Mouse (Mus musculus): ENCODE results near the gene Ptprn2. TPM values are rescaled to one million over a fixed set of nuclear protein-coding genes. Genes with fewer than 3 reads are reported as not detected.
"Not testable (repeated sequence)": the region's sequence is repeated elsewhere in the genome, so short reads cannot be mapped to it uniquely, and the experiment has no call there.

Gene Ptprn2
- total RNA-seq, 2 experiments from 2014 or later = not detected

DNA sequence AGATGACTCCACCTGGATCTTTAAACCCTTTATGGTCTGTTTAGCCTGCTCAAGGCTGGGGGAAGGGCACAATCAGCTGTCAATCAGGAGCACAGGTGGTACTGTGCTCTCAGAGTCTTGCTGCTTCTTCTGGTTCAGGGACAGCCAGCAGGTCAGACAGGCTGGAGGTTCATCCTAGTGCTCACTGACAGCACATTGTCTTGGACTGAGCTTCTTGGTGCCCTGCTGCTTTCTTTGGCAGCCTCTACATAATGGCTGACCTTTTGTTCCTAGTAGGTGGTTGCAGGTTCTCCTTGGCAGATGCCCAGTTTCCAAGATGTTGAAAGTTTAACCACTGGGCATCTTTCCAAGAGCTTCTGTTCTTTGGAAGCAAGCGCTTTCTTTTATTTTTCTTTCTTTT is 55.1 kb downstream of the Ptprn2 start:
- intact Hi-C loops (cut with DNase I) = no loop called here
- no peak for DNase-seq
- no peak overlapping the region for H3K4me3 ChIP-seq
- H3K27ac ChIP-seq = no peak overlapping the region
- TF ChIP-seq CTCF (IDR thresholded peaks at IDR 0.05) = no peak

- intact Hi-C loops (cut with DNase I) = no loop called here
- no peak for TF ChIP-seq CTCF (IDR thresholded peaks at IDR 0.05)
- no peak for DNase-seq
- Histone ChIP-seq H3K4me3 (no peak overlapping the region), H3K27ac (no peak overlapping the region)
These were observed 64.5 kb downstream of the Ptprn2 start for GRCm38 (mm10) chr12:116550031-116550430.

- H3K4me3 ChIP-seq = no peak overlapping the region
- H3K27ac ChIP-seq = no peak overlapping the region
- no peak for TF ChIP-seq CTCF (IDR thresholded peaks at IDR 0.05)
- DNase-seq = no peak
- intact Hi-C loops (cut with DNase I) = no loop called here
These were observed 66.0 kb downstream of the Ptprn2 start for GRCm38 (mm10) chr12:116551516-116551915.

DNA sequence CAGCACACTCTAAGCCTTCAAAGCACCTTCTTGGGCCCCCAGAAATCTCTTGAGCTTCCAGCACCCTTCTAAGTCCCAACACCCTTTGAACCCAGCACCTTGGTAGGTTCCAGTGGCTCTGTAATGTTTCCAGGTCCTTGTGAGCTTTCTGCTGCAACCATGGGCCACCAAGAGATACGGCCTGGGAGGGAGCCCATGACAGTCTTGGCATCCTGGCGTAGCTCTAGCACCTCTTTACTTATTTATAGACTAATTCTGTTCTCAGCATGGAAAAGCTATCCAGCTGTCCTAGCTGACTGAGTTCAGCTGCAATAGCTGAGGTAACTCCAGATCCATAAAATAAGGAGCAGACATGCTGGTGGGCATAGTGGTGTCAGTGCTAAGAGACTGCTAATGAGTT is 66.8 kb downstream of the Ptprn2 start:
- intact Hi-C loops (cut with DNase I) = no loop called here
- DNase-seq = no peak
- H3K27ac ChIP-seq = no peak overlapping the region
- no peak for TF ChIP-seq CTCF (IDR thresholded peaks at IDR 0.05)
- H3K4me3 ChIP-seq = no peak overlapping the region

DNA sequence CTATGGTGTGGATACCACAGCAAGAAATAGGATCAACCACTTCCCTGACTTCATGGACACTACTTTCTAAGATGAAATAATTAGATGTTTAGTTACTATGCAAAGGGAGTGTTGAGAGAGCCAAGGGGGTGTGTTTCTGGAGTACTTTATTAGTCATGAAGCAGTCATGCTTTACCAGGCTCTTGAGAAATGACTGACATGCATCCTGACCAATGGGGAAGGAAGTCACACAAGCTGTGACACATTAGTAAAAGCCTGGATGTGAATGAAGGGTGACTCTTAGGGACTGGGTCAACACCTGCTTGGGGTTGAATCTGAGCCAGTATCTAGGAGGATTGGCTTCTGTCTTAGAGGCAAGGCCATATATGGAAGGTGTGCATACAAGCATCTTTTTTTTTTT is 67.8 kb downstream of the Ptprn2 start:
- Histone ChIP-seq H3K27ac (no peak overlapping the region), H3K4me3 (no peak overlapping the region)
- no peak for DNase-seq
- intact Hi-C loops (cut with DNase I) = no loop called here
- TF ChIP-seq CTCF (IDR thresholded peaks at IDR 0.05) = no peak

- intact Hi-C loops (cut with DNase I) = no loop called here
- Histone ChIP-seq H3K4me3 (no peak overlapping the region), H3K27ac (no peak overlapping the region)
- DNase-seq = no peak
- no peak for TF ChIP-seq CTCF (IDR thresholded peaks at IDR 0.05)
These were observed 70.4 kb downstream of the Ptprn2 start for GRCm38 (mm10) chr12:116555964-116556363.

- DNase-seq = no peak
- Histone ChIP-seq H3K4me3 (no peak overlapping the region), H3K27ac (no peak overlapping the region)
- intact Hi-C loops (cut with DNase I) = no loop called here
- TF ChIP-seq CTCF (IDR thresholded peaks at IDR 0.05) = no peak
These were observed 78.9 kb downstream of the Ptprn2 start for GRCm38 (mm10) chr12:116564441-116564840.

DNA sequence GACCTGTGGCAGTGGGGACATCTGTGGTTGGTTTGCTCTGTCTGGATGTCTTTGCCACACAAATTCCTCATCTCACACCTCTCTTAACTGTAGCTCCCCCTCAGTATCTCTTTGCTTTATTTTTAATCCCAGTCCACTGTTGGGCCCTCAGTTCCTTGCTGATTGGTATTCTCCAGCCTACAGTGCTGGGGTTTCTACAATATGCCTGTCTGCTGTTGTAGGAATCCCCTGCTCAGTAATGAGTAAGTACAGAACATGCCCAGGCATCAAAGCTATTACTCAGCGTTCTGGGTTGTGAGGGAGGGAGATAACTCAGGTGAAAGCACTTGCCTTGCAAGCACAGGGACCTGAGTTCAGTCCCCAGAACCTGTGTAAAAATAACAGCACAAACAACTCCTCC is 81.2 kb downstream of the Ptprn2 start:
- Histone ChIP-seq H3K27ac (no peak overlapping the region), H3K4me3 (no peak overlapping the region)
- no peak for DNase-seq
- no peak for TF ChIP-seq CTCF (IDR thresholded peaks at IDR 0.05)
- intact Hi-C loops (cut with DNase I) = no loop called here

- Histone ChIP-seq H3K27ac (no peak overlapping the region), H3K4me3 (no peak overlapping the region)
- TF ChIP-seq CTCF (IDR thresholded peaks at IDR 0.05) = no peak
- no peak for DNase-seq
- intact Hi-C loops (cut with DNase I) = no loop called here
These were observed 81.7 kb downstream of the Ptprn2 start for GRCm38 (mm10) chr12:116567170-116567569.

DNA sequence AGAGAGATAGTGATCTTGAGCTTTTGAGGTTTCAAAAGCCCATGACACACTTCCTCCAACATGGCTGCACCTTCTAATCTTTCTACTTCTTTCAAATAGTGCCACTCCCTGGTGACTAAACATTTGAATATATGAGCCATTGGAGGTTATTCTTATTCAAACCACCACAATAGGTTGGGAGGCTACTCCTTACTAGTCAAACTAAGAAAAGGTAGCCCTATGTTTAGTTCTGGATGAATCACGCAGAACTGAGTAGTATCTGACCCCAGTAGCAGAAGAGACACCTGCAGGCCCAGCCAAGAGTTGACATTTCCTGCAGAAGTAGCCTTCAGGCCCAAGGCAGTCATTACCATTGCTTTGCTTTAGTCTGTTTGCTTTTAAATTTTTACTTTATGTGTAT is 84.0 kb downstream of the Ptprn2 start:
- no peak overlapping the region for H3K27ac ChIP-seq
- intact Hi-C loops (cut with DNase I) = no loop called here
- no peak for DNase-seq
- no peak overlapping the region for H3K4me3 ChIP-seq
- TF ChIP-seq CTCF (IDR thresholded peaks at IDR 0.05) = no peak

DNA sequence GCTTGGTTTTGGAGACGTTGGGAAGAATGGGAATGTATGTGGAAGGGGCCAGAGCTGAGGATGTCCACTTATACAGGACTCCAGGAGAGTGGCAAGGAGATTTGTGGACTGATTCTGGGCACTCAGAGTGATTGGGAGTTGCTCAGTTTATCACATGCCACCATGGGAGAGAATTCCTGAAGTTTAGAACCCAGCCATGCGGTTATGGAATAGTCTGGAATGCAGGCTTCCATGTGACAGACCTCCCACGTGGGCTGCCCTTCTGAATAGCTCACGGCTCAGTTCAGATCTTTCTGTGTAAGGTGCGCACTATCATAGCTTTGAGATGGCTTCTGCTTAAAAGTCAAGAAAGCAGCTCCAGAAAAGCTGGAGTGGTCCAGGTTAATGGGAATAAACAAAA is 88.6 kb downstream of the Ptprn2 start:
- intact Hi-C loops (cut with DNase I) = no loop called here
- Histone ChIP-seq H3K4me3 (no peak overlapping the region), H3K27ac (no peak overlapping the region)
- no peak for TF ChIP-seq CTCF (IDR thresholded peaks at IDR 0.05)
- no peak for DNase-seq

- DNase-seq = no peak
- intact Hi-C loops (cut with DNase I) = no loop called here
- no peak for TF ChIP-seq CTCF (IDR thresholded peaks at IDR 0.05)
- H3K4me3 ChIP-seq = no peak overlapping the region
- no peak overlapping the region for H3K27ac ChIP-seq
These were observed 89.2 kb downstream of the Ptprn2 start for GRCm38 (mm10) chr12:116574720-116575119.

- intact Hi-C loops (cut with DNase I); H3K4me3 ChIP-seq; DNase-seq; H3K27ac ChIP-seq: not testable (repeated sequence)
These were observed 92.4 kb downstream of the Ptprn2 start for GRCm38 (mm10) chr12:116577917-116578316.

- intact Hi-C loops (cut with DNase I) = no loop called here
- no peak for DNase-seq
- no peak overlapping the region for H3K27ac ChIP-seq
- H3K4me3 ChIP-seq = no peak overlapping the region
- TF ChIP-seq CTCF (IDR thresholded peaks at IDR 0.05) = no peak
These were observed 95.5 kb downstream of the Ptprn2 start for GRCm38 (mm10) chr12:116580827-116581544.

All from gastrocnemius, adult 2 months (tissue).